Mouse (Mus musculus) urinary bladder, postnatal 4 days (tissue): ENCODE results near the gene Mettl14.
A peak's percentile ranks its signal among the peaks of the same experiment; 100 is the strongest.
"Not testable (repeated sequence)": the region's sequence is repeated elsewhere in the genome, so short reads cannot be mapped to it uniquely, and the experiment has no call there.

Experiments used
- DNase-seq, 2 experiments: peaks; one replicate each; pipeline ENCODE4 v3.0.0; 2021 to 2022; ENCODE audit warnings: low spot score in 2 of 2

Gene Mettl14

GRCm38 (mm10) chr3:123385486-123386156, at the start of gene Mettl14:
Mettl14 (minus strand) TSS chr3:123386108.
- peak; percentile 90 to 96 for DNase-seq

GRCm38 (mm10) chr3:123433362-123433761, 47.5 kb upstream of the Mettl14 start:
- DNase-seq, result no peak

- no peak for DNase-seq
Observed at GRCm38 (mm10) chr3:123431951-123432674, 46.2 kb upstream of the Mettl14 start.

GRCm38 (mm10) chr3:123429597-123430458, 43.9 kb upstream of the Mettl14 start:
- DNase-seq, result no peak

GRCm38 (mm10) chr3:123428005-123428404, 42.1 kb upstream of the Mettl14 start:
- no peak for DNase-seq

DNA sequence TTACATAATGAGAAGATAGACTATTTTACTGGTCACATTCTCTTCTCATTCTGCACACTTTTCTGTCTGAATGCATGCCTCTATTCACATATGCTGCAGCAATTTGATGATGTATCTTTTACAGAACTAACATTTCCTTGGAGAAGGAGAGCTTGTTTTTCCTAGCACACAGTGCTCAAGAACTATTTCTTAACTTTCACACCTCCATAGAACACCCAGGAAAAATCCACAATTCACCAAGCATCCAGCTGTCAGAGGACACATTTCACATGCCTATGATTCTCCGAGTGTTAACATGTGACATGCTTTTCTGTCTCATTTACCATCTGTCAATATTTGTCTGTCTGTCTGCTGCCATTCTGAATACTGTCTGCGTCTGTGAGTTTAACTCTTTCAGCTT, 39.7 kb upstream of the Mettl14 start:
- DNase-seq, result no peak

DNA sequence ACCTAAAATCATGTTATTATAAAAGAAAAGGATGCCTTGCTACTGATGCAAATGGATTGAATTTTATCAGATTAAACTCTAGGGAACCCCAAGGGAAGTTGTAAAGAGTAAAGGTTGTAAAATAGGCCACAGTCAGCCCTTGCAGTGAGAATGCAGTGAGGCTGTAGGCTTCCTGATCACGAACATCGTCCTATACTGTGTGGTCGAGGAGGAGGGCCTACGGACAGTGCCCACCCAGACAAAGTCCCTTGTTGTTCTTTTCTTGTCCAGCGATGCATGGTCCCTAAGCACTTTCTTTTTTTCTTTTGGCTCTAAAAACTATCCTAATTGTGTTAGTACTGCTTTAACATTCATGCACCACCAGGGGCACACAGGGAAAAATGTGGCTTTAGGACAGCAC, 27.3 kb upstream of the Mettl14 start:
- DNase-seq, result no peak

DNA sequence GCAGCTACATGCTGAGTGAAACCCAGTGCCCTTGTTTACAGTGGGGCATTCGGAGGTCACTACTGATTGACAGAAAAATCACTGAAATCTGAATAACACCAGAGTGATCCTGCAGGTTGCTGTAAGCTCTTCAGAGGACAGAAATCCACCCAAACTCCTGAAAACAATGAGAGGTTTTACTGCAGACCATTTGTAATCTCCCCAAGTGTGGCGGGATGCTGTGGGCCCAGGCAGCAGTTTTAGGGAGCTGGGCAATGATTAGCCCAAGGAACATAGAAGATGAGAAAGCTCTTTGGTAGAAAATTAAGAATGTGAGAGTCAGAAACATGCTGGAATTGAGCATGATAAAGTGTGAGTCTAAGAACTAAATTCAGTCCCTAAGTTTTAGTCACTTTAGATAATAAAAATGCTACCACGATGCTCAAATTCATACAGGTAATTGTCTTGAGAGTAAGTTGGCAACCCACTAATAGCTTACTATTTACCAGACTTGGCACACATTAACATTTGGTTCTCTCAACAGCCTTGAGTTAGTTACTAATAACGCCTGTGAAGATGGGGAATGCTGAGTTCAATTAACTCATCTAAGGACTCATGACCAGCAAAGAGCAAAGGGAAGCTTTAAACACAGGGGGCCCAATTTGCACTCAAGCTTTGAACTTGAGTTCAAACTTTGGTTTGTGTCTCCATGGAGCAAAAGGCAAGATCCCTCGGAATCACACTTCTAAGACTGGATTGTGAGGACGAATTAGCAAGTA, 26.1 kb upstream of the Mettl14 start:
- DNase-seq, result no peak

- DNase-seq, result no peak
Observed at GRCm38 (mm10) chr3:123404945-123405344, 19.0 kb upstream of the Mettl14 start.

- DNase-seq, result no peak
Observed at GRCm38 (mm10) chr3:123397562-123398481, 11.9 kb upstream of the Mettl14 start.

DNA sequence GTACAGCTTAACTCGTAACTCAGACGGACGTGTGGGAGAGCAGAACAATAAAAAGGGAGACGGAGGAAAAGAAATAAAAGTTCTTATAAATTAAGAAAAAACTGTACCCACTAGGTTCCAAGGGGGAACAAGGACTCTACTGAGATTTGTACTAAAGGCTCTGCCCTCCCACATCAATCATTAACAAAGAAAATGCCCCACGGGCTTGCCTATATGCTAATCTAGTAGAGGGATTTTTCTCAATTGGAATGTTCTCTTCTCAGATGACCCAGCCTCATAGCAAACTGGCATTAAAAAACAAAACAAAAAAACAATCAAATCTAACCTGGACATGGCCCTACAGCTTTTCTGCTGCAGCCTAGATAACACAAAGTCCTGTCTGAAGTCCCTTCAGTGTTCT, 9.7 kb upstream of the Mettl14 start:
- DNase-seq, result no peak

- DNase-seq, result no peak
Observed at GRCm38 (mm10) chr3:123391180-123391579, 5.3 kb upstream of the Mettl14 start.

DNA sequence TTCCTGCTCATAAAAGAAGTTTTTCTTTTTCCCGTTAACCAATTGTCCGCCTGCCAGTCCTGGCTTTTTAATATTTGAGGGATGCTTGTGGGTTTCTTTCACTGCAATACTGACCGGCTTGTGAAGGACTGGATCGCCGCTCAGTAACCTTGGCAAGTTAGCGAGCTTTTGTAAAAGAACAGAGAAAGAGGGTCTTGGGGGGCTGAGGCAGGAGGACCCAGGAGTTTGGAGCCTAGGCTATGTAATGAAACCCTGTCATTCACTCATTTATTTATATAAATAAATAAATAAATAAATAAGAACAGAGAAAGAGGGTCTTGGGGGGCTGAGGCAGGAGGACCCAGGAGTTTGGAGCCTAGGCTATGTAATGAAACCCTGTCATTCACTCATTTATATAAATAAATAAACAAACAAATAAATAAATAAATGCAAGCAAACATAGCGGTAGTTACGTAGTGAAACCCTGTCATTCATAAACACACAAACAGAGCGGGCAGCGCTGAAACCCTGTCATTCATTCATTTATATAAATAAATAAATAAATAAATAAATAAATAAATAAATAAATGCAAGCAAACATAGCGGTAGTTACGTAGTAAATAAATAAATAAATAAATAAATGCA, 361 bp upstream of the Mettl14 start:
- DNase-seq, result not testable (repeated sequence)

DNA sequence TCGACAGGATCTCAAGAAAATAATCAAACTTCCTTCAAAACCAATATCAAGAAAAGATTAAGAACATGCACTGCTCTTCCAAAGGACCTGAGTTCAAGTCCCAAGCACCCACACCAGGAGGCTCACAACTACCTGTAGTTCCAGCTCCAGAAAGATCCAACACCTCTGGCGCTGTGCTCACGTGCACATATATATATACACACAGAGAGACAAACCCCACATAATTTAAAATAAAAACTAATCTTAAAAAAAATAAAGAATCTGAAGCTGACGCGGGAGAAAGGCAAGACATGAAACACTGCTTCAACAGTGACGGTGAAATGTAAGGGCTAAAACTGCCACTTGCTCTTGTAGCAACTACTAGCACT, 806 bp downstream of the Mettl14 start:
- DNase-seq, result no peak

DNA sequence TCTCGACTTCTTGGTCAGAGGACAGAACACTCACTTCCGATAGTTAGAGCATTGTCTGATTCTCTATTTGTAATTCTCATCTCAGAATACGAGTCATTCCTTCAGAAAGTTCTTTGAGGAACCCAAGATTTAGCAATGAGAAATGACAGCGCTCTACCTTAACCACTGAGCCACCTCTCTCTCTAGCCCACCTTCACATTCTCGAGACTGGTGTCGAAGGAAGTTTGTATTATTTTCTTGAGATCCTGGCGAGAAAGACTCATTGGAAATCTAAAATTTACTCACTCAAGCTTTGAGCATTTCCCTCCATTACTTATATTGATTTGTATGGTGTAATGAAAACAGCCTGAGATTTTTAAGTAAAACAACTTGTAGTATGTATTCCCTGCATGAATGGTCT, 1.5 kb downstream of the Mettl14 start:
- DNase-seq, result no peak

DNA sequence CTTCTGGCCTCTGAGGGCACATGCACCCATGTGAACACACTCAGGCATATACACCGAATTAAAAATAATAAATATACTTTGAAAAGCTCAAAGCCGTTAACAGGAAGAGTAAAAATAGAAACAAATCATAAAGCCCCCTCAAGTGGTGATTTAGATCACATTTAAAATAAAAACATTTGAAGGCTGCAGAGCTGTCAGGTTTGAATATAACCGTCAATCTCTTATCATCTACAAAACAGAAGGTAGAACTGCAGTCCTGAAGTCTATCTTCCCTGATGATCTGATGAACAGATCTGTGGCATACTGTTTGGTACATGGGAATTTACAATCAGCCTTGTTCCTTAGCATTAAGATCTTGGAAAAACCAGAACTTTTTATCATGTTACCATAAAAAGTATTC, 9.3 kb downstream of the Mettl14 start:
- no peak for DNase-seq

- peak; percentile 43 to 77 for DNase-seq
Observed at GRCm38 (mm10) chr3:123371766-123372535, 14.0 kb downstream of the Mettl14 start.

DNA sequence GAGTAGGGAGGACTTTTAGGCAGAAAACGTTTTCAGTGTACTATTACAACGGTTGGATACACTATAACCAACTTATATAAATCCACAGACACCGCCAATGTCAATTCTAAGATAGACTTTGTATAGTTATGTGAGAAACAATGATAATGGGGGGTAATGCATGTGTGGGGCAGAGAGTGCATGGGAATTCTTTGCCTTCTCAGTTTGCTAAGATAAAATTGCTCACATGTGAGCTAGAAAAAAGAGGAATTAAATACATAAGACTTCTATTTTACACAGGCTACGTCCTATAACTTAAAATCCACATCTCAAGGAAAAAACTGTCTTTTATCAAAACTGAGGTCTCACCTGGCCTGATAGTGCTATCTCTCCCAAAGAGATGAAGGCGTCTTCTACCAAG, 15.0 kb downstream of the Mettl14 start:
- no peak for DNase-seq

GRCm38 (mm10) chr3:123369161-123369560, 16.7 kb downstream of the Mettl14 start:
- DNase-seq, result no peak
